Mouse (Mus musculus) stomach, postnatal 0 days (tissue): ENCODE data around the gene Scgn. TPM values are rescaled to one million over a fixed set of nuclear protein-coding genes. Genes with fewer than 3 reads are reported as not detected.

Experiments used
- ATAC-seq: fragments of 200-750 bp; cut with Nextera tagmentation; 2 replicates; pipeline ENCODE4 v1.8.0; 2017; ENCODE audit not compliant: low FRiP score, low TSS enrichment
- DNase-seq: peaks from one replicate; pipeline ENCODE4 v3.0.0-alpha.2; 2016; ENCODE audit warnings: low spot score
- H3K27ac ChIP-seq: fragments of 300-500 bp; sonication (generic); replicated peaks from 2 replicates; pipeline ENCODE4 v1.5.1; 2014; ENCODE audit warnings: mild to moderate bottlenecking, control low read depth
- H3K27me3 ChIP-seq: fragments of 300-500 bp; sonication (generic); 2 replicates; pipeline ENCODE4 v1.6.1; 2014; ENCODE audit warnings: low read length; ENCODE audit not compliant: control insufficient read depth, insufficient read depth
- H3K36me3 ChIP-seq: fragments of 300-500 bp; sonication (generic); 2 replicates; pipeline ENCODE4 v1.6.1; 2014; ENCODE audit warnings: low read length, mixed read lengths; ENCODE audit not compliant: control insufficient read depth, insufficient read depth
- H3K4me1 ChIP-seq: fragments of 300-500 bp; sonication (generic); replicated peaks from 2 replicates; pipeline ENCODE4 v1.6.1; 2014; ENCODE audit warnings: antibody characterized with exemption; ENCODE audit not compliant: control insufficient read depth, insufficient read depth
- H3K4me2 ChIP-seq: fragments of 300-500 bp; sonication (generic); replicated peaks from 2 replicates; pipeline ENCODE4 v1.6.1; 2014; ENCODE audit warnings: low read depth, mild to moderate bottlenecking, control low read depth, moderate library complexity
- H3K4me3 ChIP-seq: fragments of 300-500 bp; sonication (generic); 2 replicates; pipeline ENCODE4 v1.5.1; 2014; ENCODE audit warnings: low read depth, low read length, control low read depth
- H3K9ac ChIP-seq: fragments of 300-500 bp; sonication (generic); 2 replicates; pipeline ENCODE4 v1.6.1; 2014; ENCODE audit warnings: mild to moderate bottlenecking, low read length, control low read depth, mixed read lengths
- H3K9me3 ChIP-seq: fragments of 300-500 bp; sonication (generic); 2 replicates; pipeline ENCODE4 v1.6.1; 2016; ENCODE audit warnings: low read length; ENCODE audit not compliant: control insufficient read depth
- CTCF ChIP-seq: IDR thresholded peaks from 2 replicates; pipeline ENCODE4 v1.5.1; 2016; ENCODE audit warnings: antibody characterized with exemption, low read depth, mild to moderate bottlenecking, moderate library complexity
- EP300 ChIP-seq: optimal IDR thresholded peaks from 2 replicates; pipeline ENCODE3; 2016; ENCODE audit warnings: antibody characterized with exemption
- WGBS: fragments of 180-500 bp; shearing (Covaris S2); extraction: QIAGEN DNeasy Blood & Tissue Kit; methylation state at CpG from one replicate; pipeline ENCODE4 v1.1.7; 2014; 5-methylcytosine and 5-hydroxymethylcytosine counted together
- polyA plus RNA-seq: library from polyadenylated mRNA; unstranded; fragments of >200 nt; fragmentation: Nextera tagmentation; extraction: Ambion mirVana; gene quantifications from 2 replicates; pipeline ENCODE4 v1.2.1, GENCODE M21; 2015

The Scgn gene
- 10.9 and 11.3 TPM in 2 replicates for polyA plus RNA-seq

- H3K9ac ChIP-seq, result no peak within 1 kb of the TSS
- H3K36me3 ChIP-seq, result no peaks in the 10 kb centered on the region
- no peak for ATAC-seq
- H3K27ac ChIP-seq, result no peak within 1 kb of the TSS
- no peak within 1 kb of the TSS for H3K4me2 ChIP-seq
- DNase-seq, result peak; percentile 82
- H3K9me3 ChIP-seq, result no peaks in the 10 kb centered on the region
- no peak within 1 kb of the TSS for H3K4me3 ChIP-seq
- TF ChIP-seq CTCF (peak; percentile 28), EP300 (no peak)
- 0% methylated on average over 20 of the region's 20 CpGs for WGBS
- no peaks in the 10 kb centered on the region; the same call in 1 of the 2 replicates for H3K27me3 ChIP-seq
- no peaks in the 10 kb centered on the region for H3K4me1 ChIP-seq
Observed at GRCm38 (mm10) chr13:23990928-23991327, at the start of gene Scgn. Scgn (minus strand) TSS chr13:23991214.

- Histone ChIP-seq H3K9me3 (no peaks in the 10 kb centered on the region), H3K36me3 (0 out of 2 replicates have a peak, but pooled peaks cover 4% of the 10 kb centered on the region), H3K4me1 (no peaks in the 10 kb centered on the region), H3K9ac (no peak overlapping the region), H3K27me3 (no peaks in the 10 kb centered on the region), H3K4me2 (no peak overlapping the region), H3K4me3 (no peak overlapping the region), H3K27ac (no peak overlapping the region)
- no peak for DNase-seq
- ATAC-seq, result no peak
- 80% methylated on average over 7 of the region's 7 CpGs for WGBS
- TF ChIP-seq CTCF (no peak), EP300 (no peak)
Observed at GRCm38 (mm10) chr13:24040221-24040620, 49.2 kb upstream of the Scgn start.

- H3K9me3 ChIP-seq, result no peaks in the 10 kb centered on the region
- WGBS, result 71% methylated on average over 3 of the region's 3 CpGs
- no peak overlapping the region for H3K4me2 ChIP-seq
- no peak overlapping the region for H3K27ac ChIP-seq
- H3K4me1 ChIP-seq, result no peaks in the 10 kb centered on the region
- no peak overlapping the region for H3K4me3 ChIP-seq
- no peak overlapping the region for H3K9ac ChIP-seq
- no peaks in the 10 kb centered on the region for H3K27me3 ChIP-seq
- H3K36me3 ChIP-seq, result no peaks in the 10 kb centered on the region
- DNase-seq (no peak), ATAC-seq (no peak)
- no peak for TF ChIP-seq CTCF
- no peak for TF ChIP-seq EP300
Observed at GRCm38 (mm10) chr13:24037502-24037901, 46.5 kb upstream of the Scgn start.

GRCm38 (mm10) chr13:24036150-24036549 lies 45.1 kb upstream of the Scgn start:
- Histone ChIP-seq H3K27me3 (no peaks in the 10 kb centered on the region), H3K4me2 (no peak overlapping the region), H3K9me3 (no peaks in the 10 kb centered on the region), H3K36me3 (no peaks in the 10 kb centered on the region), H3K4me3 (no peak overlapping the region), H3K9ac (no peak overlapping the region), H3K4me1 (no peaks in the 10 kb centered on the region), H3K27ac (no peak overlapping the region)
- no peak for DNase-seq
- no peak for TF ChIP-seq CTCF
- TF ChIP-seq EP300, result no peak
- no peak for ATAC-seq
- WGBS, result 82% methylated on average over 18 of the region's 18 CpGs

GRCm38 (mm10) chr13:24027191-24028170 lies 36.5 kb upstream of the Scgn start:
- no peak for ATAC-seq
- Histone ChIP-seq H3K4me3 (no peak overlapping the region), H3K4me2 (no peak overlapping the region), H3K4me1 (no peaks in the 10 kb centered on the region), H3K27ac (no peak overlapping the region; the same call in 1 of the 2 replicates), H3K36me3 (no peaks in the 10 kb centered on the region), H3K9me3 (no peaks in the 10 kb centered on the region), H3K9ac (no peak overlapping the region), H3K27me3 (no peaks in the 10 kb centered on the region)
- TF ChIP-seq EP300, result no peak
- peak; percentile 67 for TF ChIP-seq CTCF
- no peak for DNase-seq
- WGBS, result 66% methylated on average over 5 of the region's 5 CpGs

- no peak overlapping the region for H3K4me3 ChIP-seq
- ATAC-seq (no peak), DNase-seq (no peak)
- no peaks in the 10 kb centered on the region for H3K36me3 ChIP-seq
- no peak overlapping the region for H3K4me2 ChIP-seq
- no peak overlapping the region for H3K27ac ChIP-seq
- TF ChIP-seq CTCF (no peak), EP300 (no peak)
- no peaks in the 10 kb centered on the region for H3K9me3 ChIP-seq
- 89% methylated on average over 4 of the region's 4 CpGs for WGBS
- H3K9ac ChIP-seq, result no peak overlapping the region
- H3K27me3 ChIP-seq, result no peaks in the 10 kb centered on the region
- no peaks in the 10 kb centered on the region for H3K4me1 ChIP-seq
Observed at GRCm38 (mm10) chr13:24018515-24018914, 27.5 kb upstream of the Scgn start.
